Mouse (Mus musculus) layer of hippocampus, adult 18-20 months (tissue): ENCODE results near the gene Ticam1. TPM values are rescaled to one million over a fixed set of nuclear protein-coding genes. Genes with fewer than 3 reads are reported as not detected.

ENCODE experiments used
- DNase-seq, 2 experiments: peaks; one replicate each; pipeline ENCODE4 v3.0.0; 2022; ENCODE audit warnings: low spot score in 2 of 2
- microRNA-seq, 2 experiments: library from miRNA; unstranded; fragments of <30 nt; microRNA quantifications; one replicate each; pipeline ENCODE4 v1.2.0; 2021
- total RNA-seq, 2 experiments: library from RNA; stranded (reverse); gene quantifications; 2 replicates each; pipeline ENCODE4 v1.2.3; 2021

Gene Ticam1
- total RNA-seq, 2 experiments from 2014 or later = 7.9 to 8.2 TPM

DNA sequence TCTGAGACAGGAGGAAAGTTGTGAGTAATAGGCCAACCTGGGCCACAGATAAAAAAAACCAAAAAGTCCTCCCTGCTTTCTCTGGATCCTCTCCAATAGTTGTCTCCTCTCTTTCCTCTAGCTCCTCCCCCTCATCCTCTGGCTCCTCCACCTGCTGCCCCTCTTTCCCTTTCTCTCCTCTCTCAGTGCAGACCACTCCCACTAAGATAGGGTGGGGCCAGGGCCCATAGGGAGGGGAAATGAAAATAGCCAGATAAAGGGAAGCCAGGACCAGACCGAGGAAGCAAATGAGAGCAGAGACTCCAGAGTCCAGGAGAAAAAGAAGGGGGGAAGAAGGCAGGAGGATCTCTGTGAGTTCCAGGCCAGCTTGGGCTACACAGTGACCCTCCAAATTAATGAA lies 51.7 kb downstream of the Ticam1 start:
- no peak for DNase-seq

DNA sequence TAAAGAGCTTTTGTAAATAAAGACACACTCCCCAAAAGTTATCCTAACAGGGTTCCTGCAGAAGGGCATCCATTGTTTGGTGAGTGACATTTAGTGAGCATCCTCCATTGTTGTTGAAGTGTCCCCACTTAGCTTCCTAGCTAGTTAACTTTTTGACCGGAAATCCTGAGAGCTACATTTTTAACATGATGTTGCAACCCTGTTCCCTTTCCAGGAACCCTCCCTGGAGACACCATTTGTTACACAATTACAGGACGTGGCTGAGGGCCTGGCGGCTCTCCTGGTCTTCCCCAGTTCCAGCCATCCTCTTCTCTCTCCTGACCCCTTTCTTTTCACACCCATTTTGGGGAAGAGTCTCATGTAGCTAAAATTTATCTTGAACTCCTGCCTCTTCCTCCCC lies 56.8 kb downstream of the Ticam1 start:
- no peak for DNase-seq

Small RNAs within 50 kb of the gene (microRNA-seq; reads per million reads assigned to microRNA genes)
- gene Mir7b = 2,283 to 3,942 reads per million in 2 experiments

Other genes with a start within 250 kb of the Ticam1 start
- 10 to 100 TPM; 53.9 to 57.8 TPM for gene Sh3gl1, start 240.2 kb downstream of the Ticam1 start, total RNA-seq
- gene Chaf1a, start 236.3 kb downstream of the Ticam1 start, total RNA-seq = 1 to 10 TPM; 2.0 to 3.0 TPM
- gene Ubxn6, start 201.8 kb downstream of the Ticam1 start, total RNA-seq = 10 to 100 TPM; 85.7 to 90.6 TPM
- 100 to 1,000 TPM; 105 to 107 TPM for gene Hdgfl2, start 197.2 kb downstream of the Ticam1 start, total RNA-seq
- 10 to 100 TPM; 16.3 to 16.9 TPM for gene Plin4, start 167.0 kb downstream of the Ticam1 start, total RNA-seq
- gene Plin5, start 159.2 kb downstream of the Ticam1 start, total RNA-seq = 1 to 10 TPM in 1 of 2 experiments, under 1 TPM in 1; 0.67 to 1.1 TPM
- 1 to 10 TPM in 1 of 2 experiments, under 1 TPM in 1; 0.61 to 1.0 TPM for gene Lrg1, start 154.8 kb downstream of the Ticam1 start, total RNA-seq
- 100 to 1,000 TPM; 128 to 130 TPM for gene Sema6b, start 136.4 kb downstream of the Ticam1 start, total RNA-seq
- 1 to 10 TPM; 4.6 to 6.1 TPM for gene Tnfaip8l1, start 114.3 kb downstream of the Ticam1 start, total RNA-seq
- gene Mydgf, start 92.9 kb downstream of the Ticam1 start, total RNA-seq = 10 to 100 TPM; 41.7 to 44.3 TPM
- 10 to 100 TPM; 61.7 to 63.8 TPM for gene Dpp9, start 57.9 kb downstream of the Ticam1 start, total RNA-seq
- 10 to 100 TPM; 35.3 TPM for gene Fem1a, start 20.0 kb downstream of the Ticam1 start, total RNA-seq
- 10 to 100 TPM; 19.1 to 21.8 TPM for gene Plin3, start 16.1 kb upstream of the Ticam1 start, total RNA-seq
- gene Arrdc5, start 23.5 kb upstream of the Ticam1 start, total RNA-seq = not detected
- gene Uhrf1, start 26.5 kb upstream of the Ticam1 start, total RNA-seq = under 1 TPM; 0.48 to 0.50 TPM
- gene Kdm4b, start 49.3 kb upstream of the Ticam1 start, total RNA-seq = 10 to 100 TPM; 77.3 to 83.1 TPM
- 100 to 1,000 TPM; 608 to 624 TPM for gene Ptprs, start 199.7 kb upstream of the Ticam1 start, total RNA-seq
- not detected for gene Znrf4, start 235.6 kb upstream of the Ticam1 start, total RNA-seq